Mouse (Mus musculus) neutrophil, adult 83 days (primary cell): ENCODE data around the gene Itgb4. TPM values are rescaled to one million over a fixed set of nuclear protein-coding genes. Genes with fewer than 3 reads are reported as not detected.

ENCODE experiments used
- total RNA-seq, 2 experiments: library from RNA; stranded (reverse); gene quantifications; one replicate each; pipeline ENCODE4 v1.2.4; 2023

The Itgb4 gene
- total RNA-seq = under 1 TPM; 0.07 to 0.09 TPM

GRCm38 (mm10) chr11:115974309-115975082, at the start of gene Itgb4:
Itgb4 (plus strand) TSS chr11:115974709.

GRCm38 (mm10) chr11:115933108-115933746, 41.3 kb upstream of the Itgb4 start, which contains the start of the genes Sap30bp and Recql5:
Sap30bp (plus strand) TSS chr11:115933282.
Recql5 (minus strand) TSS chr11:115933477.

DNA sequence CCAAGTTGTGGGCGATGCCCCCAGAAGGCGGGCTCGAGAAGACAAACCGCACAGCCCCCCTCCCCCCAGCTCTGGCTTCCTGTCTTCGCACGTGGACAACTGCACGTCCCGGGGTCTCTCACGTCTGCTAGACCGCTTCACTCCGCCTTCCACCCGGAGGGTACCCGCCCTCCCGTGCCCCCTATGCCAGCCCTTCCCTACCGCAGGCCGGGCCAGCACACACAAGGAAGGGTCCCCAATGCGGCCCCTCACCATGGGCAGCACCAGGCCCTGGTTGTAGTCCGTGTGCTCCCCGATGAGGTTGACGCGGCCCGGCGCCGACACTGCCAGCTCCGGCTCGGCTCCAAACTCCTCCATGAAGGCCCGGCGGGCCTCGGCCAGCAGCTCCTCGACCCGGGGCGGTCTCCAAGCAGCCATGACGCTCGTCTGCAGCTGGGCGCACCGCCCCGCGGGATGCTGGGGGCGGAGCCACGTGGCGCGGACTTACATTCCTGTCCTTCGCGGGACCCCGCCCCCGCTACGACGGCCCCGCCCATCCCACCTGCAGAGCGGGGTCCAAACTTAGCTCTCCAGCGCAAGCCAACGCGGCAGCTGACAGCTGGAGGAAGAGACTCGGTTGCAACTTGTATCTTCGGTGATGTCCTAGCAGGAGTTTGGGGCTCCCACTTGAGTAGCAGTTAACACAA, 37.9 kb downstream of the Itgb4 start, which contains the start of gene Galk1:
Gene Galk1 (minus strand): TSS at position 458 of the 686 bp plus-strand sequence.

DNA sequence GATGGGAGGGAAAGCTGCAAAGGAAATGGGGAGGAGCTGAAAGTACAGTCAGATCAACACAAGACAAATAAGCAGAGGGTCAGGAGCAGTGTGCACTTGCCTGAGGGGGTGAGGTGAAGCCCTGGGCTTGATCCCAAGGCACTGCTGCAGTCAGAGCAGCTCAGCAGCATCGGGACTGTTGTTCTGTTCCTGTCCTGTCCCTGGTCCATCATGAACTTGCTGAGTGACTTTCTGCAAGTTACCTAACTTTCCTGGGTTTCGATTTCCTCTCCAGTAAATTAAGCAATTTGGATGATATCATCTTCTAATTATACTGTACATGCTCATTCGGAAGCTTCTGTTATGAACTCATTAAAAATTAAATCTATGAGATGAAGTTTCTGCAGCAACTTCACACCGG, 53.2 kb downstream of the Itgb4 start, which contains the start of gene H3f3b:
Gene H3f3b (minus strand): TSS at position 207 of the 400 bp plus-strand sequence.

DNA sequence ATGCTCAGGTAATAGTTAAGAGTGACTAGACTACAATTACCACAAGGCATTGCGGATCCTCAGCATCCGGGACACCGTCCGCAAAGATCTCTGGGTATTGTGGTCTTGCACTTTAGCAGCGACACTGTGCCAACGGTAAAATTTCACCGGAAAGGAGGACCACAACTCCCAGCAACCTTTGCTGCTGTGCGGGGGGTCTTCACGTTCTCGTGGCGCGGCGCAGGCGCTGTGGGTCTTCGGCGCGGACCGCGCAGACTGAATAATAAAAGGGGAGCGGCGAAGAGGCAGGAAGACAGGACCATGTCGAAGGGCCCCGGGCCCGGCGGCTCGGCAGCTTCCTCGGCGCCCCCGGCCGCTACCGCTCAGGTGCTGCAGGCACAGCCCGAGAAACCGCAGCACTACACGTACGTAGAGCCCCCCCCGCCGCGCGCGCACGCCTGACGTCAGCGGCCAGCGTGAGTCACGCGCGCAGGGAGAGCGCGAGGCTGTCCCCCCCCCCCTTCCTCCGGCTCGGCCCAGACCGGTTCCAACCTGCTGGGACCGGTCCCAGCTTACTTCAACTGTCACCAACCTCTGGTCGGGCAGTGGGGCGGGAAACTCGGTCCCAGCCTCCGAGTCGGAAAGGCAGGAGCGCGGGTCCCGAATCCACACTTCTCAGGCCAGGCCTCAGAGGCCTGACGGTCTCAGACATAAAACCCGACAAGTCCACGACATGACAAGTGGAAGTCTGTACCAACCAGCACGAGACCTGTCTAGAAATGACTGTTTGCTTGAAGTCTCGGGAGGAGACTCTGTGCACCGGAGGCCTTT, 55.8 kb downstream of the Itgb4 start, which contains the start of gene Unk:
Gene Unk (plus strand): TSS at position 235 of the 810 bp plus-strand sequence.

Other genes with a start within 250 kb of the Itgb4 start
- gene Tmem94, start 209.3 kb upstream of the Itgb4 start, total RNA-seq = 10 to 100 TPM; 39.2 to 46.9 TPM
- 1 to 10 TPM; 1.6 to 2.2 TPM for gene Caskin2, start 161.1 kb upstream of the Itgb4 start, total RNA-seq
- gene Tsen54, start 160.0 kb upstream of the Itgb4 start, total RNA-seq = 1 to 10 TPM; 4.3 to 6.6 TPM
- 1 to 10 TPM; 2.8 to 3.5 TPM for gene Llgl2, start 150.7 kb upstream of the Itgb4 start, total RNA-seq
- gene Myo15b, start 116.3 kb upstream of the Itgb4 start, total RNA-seq = 1 to 10 TPM; 1.2 to 2.1 TPM
- gene Smim5, start 74.7 kb upstream of the Itgb4 start, total RNA-seq = 10 to 100 TPM; 62.1 to 64.5 TPM
- 1 to 10 TPM; 6.0 to 6.3 TPM for gene Smim6, start 62.7 kb upstream of the Itgb4 start, total RNA-seq
- 10 to 100 TPM; 24.2 to 28.0 TPM for gene Sap30bp, start 41.4 kb upstream of the Itgb4 start, total RNA-seq
- 10 to 100 TPM; 26.4 to 28.9 TPM for gene Recql5, start 41.2 kb upstream of the Itgb4 start, total RNA-seq
- 1 to 10 TPM; 7.2 to 7.7 TPM for gene Galk1, start 38.0 kb downstream of the Itgb4 start, total RNA-seq
- gene H3f3b, start 53.3 kb downstream of the Itgb4 start, total RNA-seq = 1,000 to 10,000 TPM; 3,921 to 4,178 TPM
- gene Unk, start 55.6 kb downstream of the Itgb4 start, total RNA-seq = 10 to 100 TPM; 20.9 to 23.4 TPM
- 10 to 100 TPM; 87.3 to 94.0 TPM for gene Unc13d, start 103.3 kb downstream of the Itgb4 start, total RNA-seq
- 100 to 1,000 TPM; 124 to 141 TPM for gene Wbp2, start 112.3 kb downstream of the Itgb4 start, total RNA-seq
- under 1 TPM; 0.35 to 0.77 TPM for gene Trim47, start 152.5 kb downstream of the Itgb4 start, total RNA-seq
- 1 to 10 TPM; 6.7 to 8.8 TPM for gene Trim65, start 156.4 kb downstream of the Itgb4 start, total RNA-seq
- gene Mrpl38, start 164.2 kb downstream of the Itgb4 start, total RNA-seq = 10 to 100 TPM; 15.6 to 17.3 TPM
- gene Fbf1, start 193.5 kb downstream of the Itgb4 start, total RNA-seq = 1 to 10 TPM; 6.0 to 9.4 TPM
- gene Ten1, start 224.1 kb downstream of the Itgb4 start, total RNA-seq = 10 to 100 TPM; 24.6 to 28.1 TPM
- 10 to 100 TPM; 25.9 to 28.7 TPM for gene Acox1, start 224.3 kb downstream of the Itgb4 start, total RNA-seq